Mouse (Mus musculus) stomach, postnatal 0 days (tissue): ENCODE results near the gene Batf. TPM values are rescaled to one million over a fixed set of nuclear protein-coding genes. Genes with fewer than 3 reads are reported as not detected.

Source experiments
- ATAC-seq: fragments of 200-750 bp; cut with Nextera tagmentation; 2 replicates; pipeline ENCODE4 v1.8.0; 2017; ENCODE audit not compliant: low FRiP score, low TSS enrichment
- DNase-seq: peaks from one replicate; pipeline ENCODE4 v3.0.0-alpha.2; 2016; ENCODE audit warnings: low spot score
- H3K27ac ChIP-seq: fragments of 300-500 bp; sonication (generic); replicated peaks from 2 replicates; pipeline ENCODE4 v1.5.1; 2014; ENCODE audit warnings: mild to moderate bottlenecking, control low read depth
- H3K27me3 ChIP-seq: fragments of 300-500 bp; sonication (generic); 2 replicates; pipeline ENCODE4 v1.6.1; 2014; ENCODE audit warnings: low read length; ENCODE audit not compliant: control insufficient read depth, insufficient read depth
- H3K36me3 ChIP-seq: fragments of 300-500 bp; sonication (generic); 2 replicates; pipeline ENCODE4 v1.6.1; 2014; ENCODE audit warnings: low read length, mixed read lengths; ENCODE audit not compliant: control insufficient read depth, insufficient read depth
- H3K4me1 ChIP-seq: fragments of 300-500 bp; sonication (generic); replicated peaks from 2 replicates; pipeline ENCODE4 v1.6.1; 2014; ENCODE audit warnings: antibody characterized with exemption; ENCODE audit not compliant: control insufficient read depth, insufficient read depth
- H3K4me2 ChIP-seq: fragments of 300-500 bp; sonication (generic); replicated peaks from 2 replicates; pipeline ENCODE4 v1.6.1; 2014; ENCODE audit warnings: low read depth, mild to moderate bottlenecking, control low read depth, moderate library complexity
- H3K4me3 ChIP-seq: fragments of 300-500 bp; sonication (generic); 2 replicates; pipeline ENCODE4 v1.5.1; 2014; ENCODE audit warnings: low read depth, low read length, control low read depth
- H3K9ac ChIP-seq: fragments of 300-500 bp; sonication (generic); 2 replicates; pipeline ENCODE4 v1.6.1; 2014; ENCODE audit warnings: mild to moderate bottlenecking, low read length, control low read depth, mixed read lengths
- H3K9me3 ChIP-seq: fragments of 300-500 bp; sonication (generic); 2 replicates; pipeline ENCODE4 v1.6.1; 2016; ENCODE audit warnings: low read length; ENCODE audit not compliant: control insufficient read depth
- CTCF ChIP-seq: IDR thresholded peaks from 2 replicates; pipeline ENCODE4 v1.5.1; 2016; ENCODE audit warnings: antibody characterized with exemption, low read depth, mild to moderate bottlenecking, moderate library complexity
- EP300 ChIP-seq: optimal IDR thresholded peaks from 2 replicates; pipeline ENCODE3; 2016; ENCODE audit warnings: antibody characterized with exemption
- WGBS: fragments of 180-500 bp; shearing (Covaris S2); extraction: QIAGEN DNeasy Blood & Tissue Kit; methylation state at CpG from one replicate; pipeline ENCODE4 v1.1.7; 2014; 5-methylcytosine and 5-hydroxymethylcytosine counted together
- polyA plus RNA-seq: library from polyadenylated mRNA; unstranded; fragments of >200 nt; fragmentation: Nextera tagmentation; extraction: Ambion mirVana; gene quantifications from 2 replicates; pipeline ENCODE4 v1.2.1, GENCODE M21; 2015

The Batf gene
- polyA plus RNA-seq, 1 experiment from 2014 or later, result 3.1 TPM

GRCm38 (mm10) chr12:85670080-85670479, 16.4 kb upstream of the Batf start:
- Histone ChIP-seq H3K4me3 (no peak overlapping the region), H3K9ac (no peak overlapping the region), H3K4me2 (no peak overlapping the region), H3K27ac (no peak overlapping the region), H3K4me1 (no peaks in the 10 kb centered on the region), H3K27me3 (no peaks in the 10 kb centered on the region), H3K36me3 (no peaks in the 10 kb centered on the region), H3K9me3 (no peaks in the 10 kb centered on the region)
- 66% methylated on average over 3 of the region's 3 CpGs for WGBS
- DNase-seq (no peak), ATAC-seq (no peak)
- TF ChIP-seq EP300 (no peak), CTCF (peak; percentile 25; the same call in 1 of the 2 replicates)

GRCm38 (mm10) chr12:85673914-85674313, 12.6 kb upstream of the Batf start:
- WGBS, result 83% methylated on average over 8 of the region's 8 CpGs
- DNase-seq (no peak), ATAC-seq (no peak)
- TF ChIP-seq CTCF, result no peak
- no peak for TF ChIP-seq EP300
- Histone ChIP-seq H3K36me3 (no peaks in the 10 kb centered on the region), H3K27me3 (no peaks in the 10 kb centered on the region), H3K9me3 (no peaks in the 10 kb centered on the region), H3K27ac (no peak overlapping the region), H3K9ac (no peak overlapping the region), H3K4me2 (no peak overlapping the region), H3K4me1 (no peaks in the 10 kb centered on the region), H3K4me3 (no peak overlapping the region)

- no peaks in the 10 kb centered on the region for H3K9me3 ChIP-seq
- no peak overlapping the region for H3K4me2 ChIP-seq
- no peaks in the 10 kb centered on the region for H3K36me3 ChIP-seq
- no peaks in the 10 kb centered on the region for H3K27me3 ChIP-seq
- TF ChIP-seq EP300 (no peak), CTCF (no peak)
- no peak overlapping the region for H3K4me3 ChIP-seq
- 80% methylated on average over 5 of the region's 5 CpGs for WGBS
- no peak for ATAC-seq
- no peaks in the 10 kb centered on the region for H3K4me1 ChIP-seq
- no peak for DNase-seq
- no peak overlapping the region for H3K27ac ChIP-seq
- no peak overlapping the region for H3K9ac ChIP-seq
These were observed 7.4 kb upstream of the Batf start for GRCm38 (mm10) chr12:85679117-85679516.

GRCm38 (mm10) chr12:85679808-85680207, 6.7 kb upstream of the Batf start:
- no peak overlapping the region for H3K4me2 ChIP-seq
- no peak overlapping the region for H3K9ac ChIP-seq
- no peaks in the 10 kb centered on the region for H3K9me3 ChIP-seq
- ATAC-seq (no peak), DNase-seq (no peak)
- 69% methylated on average over 2 of the region's 2 CpGs for WGBS
- no peak overlapping the region for H3K4me3 ChIP-seq
- TF ChIP-seq EP300 (no peak), CTCF (no peak)
- H3K36me3 ChIP-seq, result no peaks in the 10 kb centered on the region
- no peak overlapping the region for H3K27ac ChIP-seq
- no peaks in the 10 kb centered on the region for H3K4me1 ChIP-seq
- no peaks in the 10 kb centered on the region for H3K27me3 ChIP-seq

GRCm38 (mm10) chr12:85682328-85682727, 4.1 kb upstream of the Batf start:
- Histone ChIP-seq H3K27ac (no peak overlapping the region), H3K4me2 (no peak overlapping the region), H3K36me3 (no peaks in the 10 kb centered on the region), H3K9me3 (no peaks in the 10 kb centered on the region), H3K4me1 (no peaks in the 10 kb centered on the region), H3K4me3 (no peak overlapping the region), H3K9ac (no peak overlapping the region), H3K27me3 (no peaks in the 10 kb centered on the region)
- DNase-seq, result no peak
- WGBS, result 49% methylated on average over 2 of the region's 2 CpGs
- TF ChIP-seq EP300, result no peak
- TF ChIP-seq CTCF, result peak; percentile 32
- ATAC-seq, result no peak

GRCm38 (mm10) chr12:85684411-85685275, 1.8 kb upstream of the Batf start:
- Histone ChIP-seq H3K27ac (no peak overlapping the region), H3K4me3 (no peak overlapping the region), H3K27me3 (no peaks in the 10 kb centered on the region), H3K36me3 (no peaks in the 10 kb centered on the region), H3K4me1 (no peaks in the 10 kb centered on the region), H3K4me2 (no peak overlapping the region), H3K9ac (no peak overlapping the region), H3K9me3 (no peaks in the 10 kb centered on the region)
- no peak for DNase-seq
- ATAC-seq, result no peak
- TF ChIP-seq EP300, result no peak
- no peak for TF ChIP-seq CTCF
- WGBS, result 73% methylated on average over 16 of the region's 16 CpGs
